Mouse (Mus musculus) embryonic facial prominence, embryonic 13.5 days (tissue): ENCODE measurements around the gene Gm17654. TPM values are rescaled to one million over a fixed set of nuclear protein-coding genes. Genes with fewer than 3 reads are reported as not detected.

Source experiments
- polyA plus RNA-seq: library from polyadenylated mRNA; unstranded; fragments of >200 nt; fragmentation: Nextera tagmentation; extraction: Ambion mirVana; gene quantifications from 2 replicates; pipeline ENCODE4 v1.2.1, GENCODE M21; 2015

The Gm17654 gene
- polyA plus RNA-seq, 1 experiment from 2014 or later: not detected

Other genes with a start within 250 kb of the Gm17654 start
- gene 1700001F09Rik, start 231.3 kb downstream of the Gm17654 start, polyA plus RNA-seq: not detected in 2 replicates
- gene Gm8138, start 162.8 kb downstream of the Gm17654 start, polyA plus RNA-seq: not detected in 2 replicates
- gene Gm5799, start 35.6 kb downstream of the Gm17654 start, polyA plus RNA-seq: not detected in 2 replicates
- not detected in 2 replicates for gene Gm10375, start 28.9 kb upstream of the Gm17654 start, polyA plus RNA-seq
- not detected in 2 replicates for gene Gm8165, start 98.1 kb upstream of the Gm17654 start, polyA plus RNA-seq
- 1.3 and 2.0 TPM in 2 replicates for gene Gm7324, start 118.7 kb upstream of the Gm17654 start, polyA plus RNA-seq
- gene Gm16506, start 148.3 kb upstream of the Gm17654 start, polyA plus RNA-seq: not detected in 2 replicates
- not detected in 2 replicates for gene Gm6526, start 168.7 kb upstream of the Gm17654 start, polyA plus RNA-seq
- gene Gm8180, start 205.6 kb upstream of the Gm17654 start, polyA plus RNA-seq: not detected in 2 replicates